Mouse (Mus musculus) hindlimb bud, embryonic 11.5 days (tissue): ENCODE measurements around the gene Cmtm2b.
A peak's percentile ranks its signal among the peaks of the same experiment; 100 is the strongest.

Source experiments
- DNase-seq: peaks from one replicate; pipeline ENCODE4 v3.0.0-alpha.2; 2012; ENCODE audit warnings: low read depth, low spot score; ENCODE audit errors: extremely low spot score

The Cmtm2b gene

GRCm38 (mm10) chr8:104341678-104342077, 19.6 kb downstream of the Cmtm2b start:
- DNase-seq, result no peak

DNA sequence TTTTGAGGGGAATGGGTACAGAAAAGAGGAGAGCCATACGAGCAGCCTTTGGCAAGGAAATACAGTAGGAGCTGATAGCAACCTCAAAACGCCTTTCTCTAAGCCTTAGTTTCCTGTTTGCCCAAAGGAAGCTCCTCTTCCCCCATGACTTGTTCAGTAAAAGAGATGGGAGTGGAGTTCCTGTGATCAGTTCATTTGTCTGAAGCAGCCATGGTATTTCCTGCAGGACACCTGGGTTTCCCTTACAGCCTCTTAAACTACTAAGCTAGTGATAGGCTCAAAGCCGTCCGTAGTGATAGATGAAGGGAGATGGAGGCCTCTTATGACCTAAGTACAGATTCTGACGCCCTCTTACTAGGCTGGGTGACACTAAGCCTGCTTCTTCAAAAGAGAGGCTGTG, 20.4 kb downstream of the Cmtm2b start:
- no peak for DNase-seq

GRCm38 (mm10) chr8:104343957-104344356, 21.9 kb downstream of the Cmtm2b start:
- peak; percentile 77 for DNase-seq

DNA sequence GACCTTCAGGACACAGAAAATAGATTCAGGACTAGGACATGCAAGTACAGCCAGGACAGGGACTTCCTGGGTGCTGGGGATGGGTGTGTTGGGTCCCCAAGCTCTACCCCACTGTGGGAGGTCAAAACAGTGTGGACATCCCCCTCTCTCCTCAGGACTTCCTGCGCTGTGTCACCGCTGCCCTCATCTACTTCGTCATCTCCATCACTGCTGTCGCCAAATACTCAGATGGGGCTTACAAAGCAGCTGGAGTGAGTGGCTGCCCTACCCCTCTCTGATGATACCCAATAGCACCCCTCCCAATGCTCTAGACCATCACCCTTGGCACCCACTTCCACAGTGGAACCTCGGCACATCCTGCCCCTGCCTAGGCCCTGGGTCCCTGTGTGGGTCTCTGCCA, 22.6 kb downstream of the Cmtm2b start:
- no peak for DNase-seq

- no peak for DNase-seq
Measured at GRCm38 (mm10) chr8:104346706-104347105, 24.7 kb downstream of the Cmtm2b start.

DNA sequence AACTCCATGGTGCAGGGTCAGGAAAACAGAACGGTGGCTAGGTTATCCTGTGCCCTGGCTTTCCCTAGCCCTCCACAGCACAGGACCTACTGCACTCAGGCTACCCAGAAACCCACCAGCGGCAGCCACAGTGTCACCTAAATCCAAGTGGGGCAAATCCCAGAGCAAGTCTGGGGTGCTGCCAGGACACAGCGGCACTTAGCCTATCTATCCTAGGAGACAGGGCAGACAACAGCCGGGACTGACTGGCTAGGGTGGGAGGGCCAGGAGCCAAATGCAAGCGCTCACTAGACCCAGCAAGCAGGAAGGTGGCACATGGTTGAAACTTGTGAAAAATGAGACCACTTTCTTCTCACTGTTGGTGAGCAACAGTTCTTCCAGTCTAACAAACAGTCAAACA, 26.9 kb downstream of the Cmtm2b start:
- no peak for DNase-seq

DNA sequence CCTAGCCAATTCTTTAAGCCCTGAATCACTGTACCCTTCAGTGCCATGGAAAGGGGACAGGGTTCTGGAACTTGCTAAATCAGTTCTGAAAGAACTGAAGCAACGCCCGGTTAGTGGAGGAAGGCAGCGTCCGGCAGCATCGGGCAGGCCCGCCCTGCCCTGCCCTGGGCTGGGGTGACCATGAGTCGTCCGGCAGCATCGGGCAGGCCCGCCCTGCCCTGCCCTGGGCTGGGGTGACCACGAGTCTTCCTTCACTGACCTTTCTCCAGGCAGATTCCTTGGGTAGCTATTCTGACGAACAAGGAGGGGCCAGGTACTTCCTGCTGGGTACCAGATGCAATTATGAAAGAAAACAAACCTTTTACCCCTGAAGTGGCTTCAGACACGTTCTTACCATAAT, 28.0 kb downstream of the Cmtm2b start:
- no peak for DNase-seq

DNA sequence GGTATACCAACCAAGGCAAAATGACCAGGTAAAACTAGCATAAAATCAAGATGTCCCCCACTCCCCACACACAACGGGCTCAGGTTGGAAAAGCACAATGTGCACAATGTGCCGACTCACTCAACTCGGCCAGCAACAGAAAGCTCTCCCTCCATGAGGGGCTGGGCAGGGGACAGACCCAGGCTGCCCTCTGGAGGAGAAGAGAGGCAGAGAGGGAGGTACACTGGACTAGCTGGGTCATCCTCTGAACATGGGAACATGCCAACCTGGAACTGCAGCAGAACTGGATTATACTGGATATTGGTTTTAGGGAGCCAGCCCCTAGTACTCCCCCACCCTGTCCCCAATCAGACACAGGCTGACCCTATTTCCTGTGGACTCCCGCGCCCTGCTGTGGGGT, 31.2 kb downstream of the Cmtm2b start:
- no peak for DNase-seq

DNA sequence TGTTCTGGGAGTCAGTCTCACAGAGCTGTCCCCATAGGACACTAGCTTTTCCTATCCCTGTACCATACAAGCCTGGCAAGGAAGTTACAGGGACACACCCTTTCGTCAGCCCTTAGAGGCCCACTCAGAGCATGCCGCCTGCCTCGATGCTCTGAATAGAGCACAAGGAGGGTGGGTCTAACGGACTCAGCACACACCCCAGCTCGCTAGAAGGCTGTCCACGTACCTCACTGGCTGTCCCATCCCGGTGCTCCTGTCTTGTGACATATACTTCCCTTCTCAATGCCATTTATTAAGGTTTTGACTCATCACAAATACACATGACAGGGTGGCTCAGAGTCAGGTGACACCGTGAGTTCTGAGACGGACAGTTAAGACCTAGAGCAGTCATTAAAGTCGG, 32.5 kb downstream of the Cmtm2b start:
- DNase-seq, result no peak

DNA sequence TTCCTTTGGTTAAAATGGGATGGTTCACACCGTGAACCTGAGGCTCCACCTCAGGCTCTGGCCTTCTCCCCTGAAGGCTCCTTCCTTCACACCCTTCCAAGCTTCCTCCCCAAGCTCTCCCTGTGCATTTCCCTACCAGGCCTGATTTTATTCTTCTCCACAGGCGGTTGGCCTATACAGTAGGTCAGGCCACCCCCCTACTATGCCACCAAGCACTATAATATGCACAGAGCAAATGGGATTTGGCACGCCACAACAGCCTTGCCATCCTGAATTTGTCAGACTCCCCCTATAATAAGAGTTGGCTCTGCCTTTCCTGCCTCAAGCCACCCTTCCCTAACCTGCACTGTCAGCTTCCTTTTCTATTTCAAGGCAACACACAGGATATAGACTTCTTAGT, 36.6 kb downstream of the Cmtm2b start:
- DNase-seq, result no peak

- no peak for DNase-seq
Measured at GRCm38 (mm10) chr8:104359778-104360456, 37.9 kb downstream of the Cmtm2b start.

GRCm38 (mm10) chr8:104365695-104366094, 43.7 kb downstream of the Cmtm2b start:
- DNase-seq, result no peak

- no peak for DNase-seq
Measured at GRCm38 (mm10) chr8:104367398-104367797, 45.4 kb downstream of the Cmtm2b start.

GRCm38 (mm10) chr8:104369591-104369990, 47.6 kb downstream of the Cmtm2b start:
- DNase-seq, result no peak

DNA sequence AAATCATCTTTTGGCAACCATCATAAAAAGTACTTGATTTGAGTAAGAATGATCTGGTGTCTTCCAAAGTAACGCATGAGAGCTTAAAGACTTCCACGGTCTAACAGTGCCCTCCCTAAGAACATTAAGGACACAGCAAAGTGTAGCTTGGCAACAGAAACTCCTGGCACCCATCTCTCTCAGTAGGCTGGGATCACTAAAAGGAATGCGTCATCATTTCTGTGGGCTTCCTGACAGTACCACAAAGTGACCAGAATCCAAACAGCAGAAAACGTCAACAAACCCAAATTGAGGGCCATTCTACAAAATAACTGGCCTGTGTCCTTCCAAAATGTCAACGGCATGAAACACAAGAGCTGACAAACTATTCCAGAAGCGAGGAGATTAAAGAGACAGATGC, 48.0 kb downstream of the Cmtm2b start:
- no peak for DNase-seq

- no peak for DNase-seq
Measured at GRCm38 (mm10) chr8:104371121-104371520, 49.1 kb downstream of the Cmtm2b start.

- DNase-seq, result no peak
Measured at GRCm38 (mm10) chr8:104373779-104374178, 51.7 kb downstream of the Cmtm2b start.

- no peak for DNase-seq
Measured at GRCm38 (mm10) chr8:104374269-104374668, 52.2 kb downstream of the Cmtm2b start.

DNA sequence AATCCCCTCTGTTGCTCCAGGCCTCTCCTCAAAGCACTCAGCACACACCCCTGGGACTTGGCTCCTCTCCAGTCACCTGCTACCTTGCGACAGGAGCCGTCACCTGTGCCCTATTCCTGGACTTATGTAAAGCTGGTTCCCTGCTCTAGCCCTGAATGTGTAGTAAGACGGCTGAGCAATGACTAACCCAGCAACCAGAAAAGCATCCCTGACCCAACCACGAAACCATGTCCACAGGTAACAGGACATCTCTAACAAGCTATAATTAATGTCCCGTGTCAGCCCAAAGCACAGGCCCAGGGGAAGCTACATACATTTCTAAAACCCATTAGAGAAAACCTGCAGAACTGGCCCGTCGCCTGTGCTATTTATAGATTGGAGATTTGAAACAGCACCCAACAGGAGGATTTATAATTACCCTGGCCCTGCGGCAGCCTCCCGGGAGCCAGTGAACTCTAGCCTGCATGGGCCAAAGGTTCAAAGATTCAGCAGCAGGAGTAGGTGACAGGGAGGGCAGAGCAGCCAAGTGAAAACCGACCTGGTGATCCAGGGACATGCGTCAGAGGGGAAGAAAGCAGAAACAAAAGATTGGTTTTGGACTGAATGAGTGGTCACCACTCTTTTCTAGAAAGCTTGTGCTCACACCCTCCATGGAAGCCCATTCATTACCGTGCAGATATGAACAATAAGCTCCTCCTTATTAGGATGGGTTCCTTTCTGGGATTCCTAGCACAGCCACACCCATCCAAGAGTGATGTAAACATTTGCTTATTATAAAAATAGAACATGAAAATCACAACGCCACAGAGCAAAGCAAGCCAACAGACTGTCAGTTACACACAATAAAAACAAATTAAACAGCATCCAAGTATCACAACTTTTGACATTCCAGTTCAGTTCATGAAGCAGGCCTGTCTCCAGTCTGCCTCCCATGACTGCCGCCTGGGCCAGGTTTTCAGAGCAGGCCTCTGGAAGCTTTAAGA, 53.1 kb downstream of the Cmtm2b start:
- DNase-seq, result no peak

DNA sequence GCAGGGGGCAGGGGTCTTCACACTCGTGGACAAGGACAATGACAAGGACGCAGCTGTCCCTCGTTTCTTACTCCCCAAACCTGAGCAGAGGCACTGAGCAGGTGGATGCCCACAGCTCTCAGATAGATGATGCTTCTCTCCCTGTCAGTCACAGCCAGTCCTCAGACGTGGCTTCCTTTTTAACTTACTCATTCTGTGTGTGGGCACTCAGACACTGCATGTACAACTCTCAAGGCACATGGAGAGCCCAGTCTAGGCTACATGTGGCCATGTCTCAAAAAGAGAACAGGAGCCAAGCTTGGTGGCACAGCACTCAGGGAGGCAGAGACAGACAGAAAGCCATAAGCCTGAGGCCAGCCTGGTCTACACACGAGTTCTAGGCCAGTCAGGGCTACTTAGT, 53.9 kb downstream of the Cmtm2b start:
- DNase-seq, result no peak

DNA sequence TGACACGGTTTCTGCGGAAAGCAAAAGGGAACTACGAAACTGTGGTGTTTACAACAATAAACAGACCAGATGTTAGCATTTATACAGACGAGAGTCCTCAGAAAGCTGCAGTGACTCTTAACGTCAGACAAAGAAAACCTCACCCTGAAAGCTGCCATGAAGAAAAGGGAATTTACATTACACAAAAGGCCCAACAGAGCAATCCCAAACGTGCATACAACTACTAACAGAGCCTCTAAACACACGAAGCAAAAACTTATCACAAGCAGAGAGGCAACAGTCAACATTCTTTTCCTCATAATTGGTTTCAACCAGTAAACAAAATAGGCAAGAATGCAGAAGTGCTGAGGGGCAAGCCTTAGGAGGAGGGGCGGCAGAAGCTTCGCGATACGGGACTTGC, 54.6 kb downstream of the Cmtm2b start:
- DNase-seq, result no peak

GRCm38 (mm10) chr8:104379301-104379836, 57.3 kb downstream of the Cmtm2b start:
- no peak for DNase-seq
